Mouse (Mus musculus) brain, embryonic 14.5 days (tissue): ENCODE measurements around the gene Pnpla8. TPM values are rescaled to one million over a fixed set of nuclear protein-coding genes. Genes with fewer than 3 reads are reported as not detected.
"Not testable (repeated sequence)": the region's sequence is repeated elsewhere in the genome, so short reads cannot be mapped to it uniquely, and the experiment has no call there.

Source experiments
- DNase-seq: peaks from one replicate; pipeline ENCODE4 v3.0.0-alpha.2; 2011; ENCODE audit warnings: low read depth
- CTCF ChIP-seq: fragments of 200-500 bp; IDR thresholded peaks from 2 replicates; pipeline ENCODE4 v1.5.1; 2012; ENCODE audit warnings: inconsistent platforms, mild to moderate bottlenecking, moderate library complexity, borderline replicate concordance; ENCODE audit not compliant: insufficient read depth, insufficient read length; ENCODE audit errors: extremely low read depth
- POLR2A ChIP-seq: fragments of 200-500 bp; IDR thresholded peaks from 2 replicates; pipeline ENCODE4 v1.6.1; 2012; ENCODE audit warnings: mild to moderate bottlenecking, inconsistent platforms, borderline replicate concordance; ENCODE audit not compliant: poor library complexity, insufficient read depth, insufficient read length, severe bottlenecking; ENCODE audit errors: extremely low read depth
- polyA plus RNA-seq: library from polyadenylated mRNA; depleted of rRNA; stranded (reverse); fragments of >200 nt; gene quantifications from 2 replicates; pipeline ENCODE4 v1.2.3, GENCODE M21; 2012

Gene Pnpla8
- polyA plus RNA-seq, 1 experiment: 60.5 TPM

DNA sequence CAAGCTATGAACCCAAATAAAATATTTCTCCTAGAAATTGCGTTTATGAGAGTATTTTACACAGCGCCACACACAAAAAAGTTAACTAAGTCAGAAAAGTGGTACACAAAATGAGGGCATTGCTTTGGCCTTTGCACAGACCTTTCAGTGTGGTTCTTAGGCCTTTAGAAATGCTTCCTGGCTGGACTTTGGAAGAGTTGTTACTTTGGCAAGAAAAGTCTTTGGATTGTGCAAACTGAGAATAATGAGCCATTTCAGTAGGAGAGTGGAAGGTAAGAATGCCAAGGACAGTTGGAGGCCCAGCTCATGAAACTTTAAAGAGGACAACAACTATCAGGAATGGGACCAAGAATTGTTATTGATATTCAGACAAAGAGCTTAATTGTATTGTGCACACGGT lies 24.6 kb downstream of the Pnpla8 start:
- TF ChIP-seq POLR2A (no peak), CTCF (no peak)
- no peak for DNase-seq

DNA sequence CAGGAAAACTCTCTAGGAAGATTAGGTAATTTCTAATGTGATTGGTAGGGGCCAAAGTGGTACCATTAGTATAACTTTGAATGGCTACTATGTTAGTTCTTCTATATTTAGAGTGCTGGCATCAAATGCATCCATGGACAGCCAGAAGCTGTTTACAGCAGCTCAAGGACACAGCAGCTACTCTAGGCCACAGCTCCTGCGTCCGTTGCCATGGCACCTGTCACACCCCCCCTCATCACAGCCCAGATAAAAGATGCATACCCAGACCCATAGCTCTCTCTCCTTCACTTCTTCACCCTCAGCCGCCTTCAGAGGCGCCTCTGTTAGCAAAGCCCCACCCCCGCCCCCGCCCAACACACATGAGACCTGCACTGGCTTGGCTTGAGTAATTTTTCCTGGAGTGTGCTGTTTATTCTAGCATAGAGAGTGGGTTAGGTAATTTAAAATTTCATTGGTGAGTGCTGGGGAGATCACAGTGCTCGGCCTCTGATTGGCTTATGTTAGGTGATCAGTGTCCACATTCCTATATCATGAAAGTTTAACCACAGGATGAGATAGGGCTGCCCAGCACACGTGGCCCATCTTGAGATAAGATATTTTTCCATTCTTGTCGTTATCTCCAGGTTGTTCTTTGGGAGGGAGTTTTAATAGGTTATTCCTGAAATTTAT lies 27.3 kb downstream of the Pnpla8 start:
- DNase-seq: peak; percentile 12
- TF ChIP-seq POLR2A: no peak
- TF ChIP-seq CTCF: no peak

DNA sequence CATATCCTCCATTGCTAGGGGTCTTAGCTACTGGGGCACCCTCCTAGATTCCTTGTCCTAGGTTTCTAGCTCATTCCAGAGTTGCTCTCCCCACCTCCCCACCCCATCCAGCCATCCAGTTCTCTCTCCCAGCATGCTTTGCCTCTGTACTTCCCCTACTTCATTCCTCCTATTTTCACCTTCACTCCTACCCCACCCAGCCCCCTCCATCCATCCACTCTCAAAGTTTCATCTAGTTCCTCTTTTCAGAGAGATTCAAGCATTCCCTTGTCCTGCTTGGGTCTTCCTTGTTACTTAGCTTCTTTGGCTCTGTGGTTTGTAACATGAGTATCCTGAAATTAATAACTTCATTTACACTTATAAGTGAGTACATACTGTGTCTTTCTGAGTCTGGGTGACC lies 41.4 kb downstream of the Pnpla8 start:
- no peak for TF ChIP-seq POLR2A
- no peak for TF ChIP-seq CTCF
- no peak for DNase-seq

DNA sequence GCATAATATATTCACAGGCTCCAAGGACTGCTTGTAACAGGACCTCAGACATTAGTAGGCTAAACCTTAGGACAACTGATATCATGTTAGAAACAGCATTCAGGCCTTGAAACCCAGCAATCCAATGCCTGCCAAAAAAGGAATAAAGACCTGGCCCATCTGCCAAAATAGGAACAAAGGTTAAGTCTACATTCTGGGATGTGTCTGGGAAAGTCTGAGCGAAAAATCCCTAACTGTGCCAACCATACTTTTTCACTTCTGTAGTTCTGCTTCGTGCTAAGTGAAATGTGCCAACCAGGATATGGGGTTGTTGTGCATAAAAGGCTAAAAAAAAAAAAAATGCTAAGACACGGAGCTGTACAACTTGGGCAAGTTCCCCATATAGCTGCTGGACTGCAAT lies 44.5 kb downstream of the Pnpla8 start:
- TF ChIP-seq CTCF (no peak), POLR2A (no peak)
- DNase-seq: peak; percentile 47

DNA sequence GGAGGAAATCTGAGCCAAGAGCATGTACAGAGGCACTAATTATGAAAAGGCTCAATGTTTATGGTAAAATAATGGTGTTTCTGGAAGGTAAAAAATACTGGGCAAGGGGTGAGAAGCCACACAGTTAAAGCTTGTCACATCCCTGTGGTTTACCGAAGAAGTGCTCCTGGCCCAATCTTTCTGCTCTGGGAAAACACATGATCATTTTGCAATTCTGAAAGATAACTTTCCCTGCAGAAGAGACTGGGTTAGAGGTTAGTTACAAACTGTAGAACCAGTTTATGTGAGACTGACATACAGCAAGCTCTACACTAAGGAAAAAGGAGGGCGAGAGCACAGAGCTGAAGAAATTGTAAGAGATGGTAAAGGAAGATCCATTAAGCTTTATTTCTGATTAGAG lies 46.0 kb downstream of the Pnpla8 start:
- TF ChIP-seq CTCF (no peak), POLR2A (no peak)
- no peak for DNase-seq

DNA sequence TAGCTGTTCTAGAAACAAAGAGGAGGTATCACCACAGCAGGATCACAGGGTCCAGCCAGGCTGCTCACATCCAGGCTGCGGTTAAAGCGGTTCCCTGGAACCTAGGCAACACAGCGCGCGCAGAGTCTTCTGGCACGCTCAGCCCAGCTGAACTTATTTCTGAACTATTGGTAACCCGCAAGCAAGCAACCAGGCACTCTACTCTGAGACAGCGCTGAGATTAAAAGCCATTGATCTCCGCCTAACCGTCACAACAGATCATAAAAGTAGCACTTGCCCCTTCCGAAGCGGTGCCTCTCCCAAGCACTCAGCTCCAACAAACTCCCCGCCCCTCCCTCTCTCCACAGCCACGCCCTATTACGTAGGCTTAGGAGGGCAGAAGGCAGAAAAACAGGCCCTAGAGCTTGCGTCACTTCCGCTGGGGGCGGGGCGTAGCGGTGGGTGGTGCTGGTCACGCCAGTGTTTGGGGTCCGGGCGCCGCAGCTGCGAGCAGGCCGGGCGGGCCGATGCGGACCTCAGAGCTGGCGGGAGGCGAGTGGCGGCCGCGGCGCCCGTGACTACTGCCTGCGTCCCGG lies 47.6 kb downstream of the Pnpla8 start:
- TF ChIP-seq POLR2A (peak; percentile 94), CTCF (no peak)
- peak; percentile 99 for DNase-seq

DNA sequence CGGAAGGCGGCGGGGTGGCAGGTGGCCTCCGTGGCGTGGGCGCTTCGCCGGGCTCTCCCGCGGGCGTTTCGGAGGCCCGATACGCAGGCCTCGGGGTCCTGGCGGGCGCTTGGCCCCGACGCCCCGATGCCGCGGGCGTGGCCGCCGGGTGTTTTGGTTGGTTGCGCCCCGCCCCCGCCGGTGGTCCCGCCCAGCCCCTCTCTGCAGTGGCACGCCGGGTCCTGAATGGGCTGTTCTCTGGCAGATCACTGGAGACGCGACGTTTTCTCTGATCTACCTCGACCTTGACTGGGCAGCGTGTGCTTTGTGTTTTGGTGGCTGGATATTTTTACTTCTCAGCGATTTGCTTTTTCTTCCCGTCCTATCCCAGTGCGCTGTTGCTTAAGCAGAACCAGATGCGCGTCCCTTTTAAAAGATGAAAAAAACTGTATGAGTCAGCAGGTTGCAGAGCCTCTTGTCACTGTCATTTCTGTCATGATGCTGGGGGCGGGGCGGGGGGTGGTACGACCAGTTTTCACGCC lies 48.2 kb downstream of the Pnpla8 start:
- DNase-seq: peak; percentile 90
- TF ChIP-seq CTCF (no peak), POLR2A (no peak)

DNA sequence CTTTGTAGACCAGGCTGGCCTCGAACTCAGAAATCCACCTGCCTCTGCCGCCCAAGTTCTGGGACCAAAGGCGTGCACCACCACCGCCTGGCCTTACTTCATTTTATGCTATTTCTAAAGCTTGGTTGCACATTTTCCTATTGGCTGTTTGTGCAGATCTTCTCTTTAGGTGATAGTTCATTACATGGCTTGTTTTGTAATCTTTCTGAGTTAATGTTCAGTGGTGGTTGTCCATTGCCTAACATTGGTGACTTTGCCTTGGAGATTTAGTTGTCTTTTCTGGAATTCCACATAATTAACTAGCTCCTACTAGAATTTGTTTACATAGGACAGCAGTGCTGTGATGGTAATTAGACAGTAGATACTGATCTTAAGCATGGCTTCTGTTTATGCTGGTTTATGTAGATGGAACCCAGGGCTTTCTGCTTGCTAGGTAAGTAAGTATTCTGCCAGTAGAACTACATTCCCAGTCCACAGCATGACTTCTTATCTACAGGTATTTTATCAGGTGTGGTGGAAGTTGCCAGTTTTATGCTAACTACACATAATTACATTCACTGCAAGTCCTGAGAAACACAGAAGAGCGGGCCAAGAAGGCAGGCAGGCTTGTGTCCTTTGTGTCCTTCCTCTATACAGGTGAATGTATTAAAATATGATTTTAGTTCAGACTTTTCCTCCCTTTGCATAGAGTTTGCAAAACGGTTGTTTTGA lies 53.1 kb downstream of the Pnpla8 start:
- TF ChIP-seq POLR2A (no peak), CTCF (no peak)
- DNase-seq: no peak

DNA sequence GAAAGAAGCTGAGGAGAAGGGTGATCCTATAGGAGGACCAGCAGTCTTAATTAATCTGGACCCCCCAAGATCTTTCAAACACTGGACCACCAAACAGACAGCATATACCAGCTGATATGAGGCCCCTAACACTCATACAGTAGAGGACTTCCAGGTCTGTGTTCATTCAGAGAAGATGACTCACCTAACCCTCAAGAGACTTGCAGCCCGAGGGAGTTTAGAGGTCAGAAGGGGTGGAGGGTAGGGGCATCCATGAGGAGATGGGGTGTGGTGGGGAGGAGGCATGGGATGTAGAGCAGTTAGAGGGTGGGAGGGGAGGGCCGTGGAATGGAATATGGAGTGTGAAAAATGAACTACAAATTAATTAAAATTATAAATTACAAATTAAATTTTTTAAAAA lies 59.0 kb downstream of the Pnpla8 start:
- not testable (repeated sequence) for DNase-seq

DNA sequence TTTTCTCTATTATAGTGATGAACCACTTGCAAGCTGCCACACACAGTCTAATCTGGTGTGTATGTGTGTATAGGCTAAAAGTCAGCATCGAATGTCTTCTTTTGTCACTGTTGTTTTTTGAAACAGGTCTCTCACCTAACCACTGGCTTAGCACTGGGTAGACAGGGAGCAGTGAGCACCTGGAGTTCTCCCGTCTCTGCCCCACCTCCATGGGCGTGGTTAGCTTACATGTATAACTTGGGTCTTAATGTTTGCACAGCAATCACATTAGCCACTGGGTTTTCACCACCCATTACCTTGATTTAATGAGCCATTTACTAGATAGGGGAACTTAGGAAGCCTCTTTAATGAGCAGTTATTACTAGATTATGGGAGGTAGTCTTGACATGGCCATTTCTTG lies 60.4 kb downstream of the Pnpla8 start:
- no peak for DNase-seq
- TF ChIP-seq POLR2A: no peak
- no peak for TF ChIP-seq CTCF

DNA sequence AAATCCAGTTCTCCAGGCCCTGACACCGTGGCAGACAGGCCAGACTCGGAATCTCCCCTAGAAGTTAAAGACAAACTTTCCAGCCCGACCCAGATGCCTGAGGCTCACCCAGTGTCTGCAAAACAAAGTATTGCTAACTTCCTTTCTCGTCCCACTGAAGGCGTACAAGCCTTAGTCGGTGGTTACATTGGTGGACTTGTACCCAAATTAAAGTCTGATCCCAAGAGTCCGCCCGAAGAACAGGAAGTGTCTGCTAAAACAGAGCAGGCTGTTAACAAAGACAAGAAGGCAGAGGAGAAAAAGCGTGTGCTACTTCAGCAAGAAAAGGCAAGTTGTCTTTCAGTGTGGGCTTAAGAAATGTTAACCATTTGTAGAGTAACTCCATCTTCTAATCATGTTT lies 62.2 kb downstream of the Pnpla8 start:
- TF ChIP-seq POLR2A: no peak
- TF ChIP-seq CTCF: no peak
- DNase-seq: no peak

DNA sequence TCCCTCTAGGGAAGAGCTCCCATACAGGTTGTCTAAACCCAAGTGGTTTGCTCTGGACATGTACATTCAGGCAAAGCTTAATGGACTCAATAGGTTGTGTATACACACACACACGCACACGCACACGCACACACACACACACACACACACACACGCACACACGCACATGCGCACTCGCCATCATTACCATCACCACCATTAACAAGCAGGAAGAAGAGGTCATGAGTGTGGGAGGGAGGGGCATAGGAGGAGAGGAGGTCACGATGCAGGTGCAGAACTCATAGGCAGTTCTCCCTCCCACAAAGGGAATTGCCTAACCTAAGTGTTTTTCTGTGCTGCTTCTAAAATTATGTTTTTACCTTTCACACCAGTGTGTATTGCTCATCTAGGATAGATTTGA lies 65.8 kb downstream of the Pnpla8 start:
- TF ChIP-seq POLR2A: no peak
- no peak for TF ChIP-seq CTCF
- DNase-seq: no peak
